Mouse (Mus musculus) intestine, embryonic 16.5 days (tissue): ENCODE data around the gene Rhot1. TPM values are rescaled to one million over a fixed set of nuclear protein-coding genes. Genes with fewer than 3 reads are reported as not detected.
A peak's percentile ranks its signal among the peaks of the same experiment; 100 is the strongest.

Experiments
- ATAC-seq: fragments of 200-750 bp; cut with Nextera tagmentation; 2 replicates; pipeline ENCODE4 v1.8.0; 2017; ENCODE audit warnings: moderate TSS enrichment, moderate library complexity
- H3K27ac ChIP-seq: fragments of 300-500 bp; sonication (generic); 2 replicates; pipeline ENCODE4 v1.5.1; 2014; ENCODE audit warnings: mild to moderate bottlenecking, low read length
- H3K27me3 ChIP-seq: fragments of 300-500 bp; sonication (generic); replicated peaks from 2 replicates; pipeline ENCODE4 v1.6.1; 2014; ENCODE audit warnings: low read length, control low read depth, mixed read lengths; ENCODE audit not compliant: control insufficient read depth, insufficient read depth
- H3K36me3 ChIP-seq: fragments of 300-500 bp; sonication (generic); 2 replicates; pipeline ENCODE4 v1.6.1; 2014; ENCODE audit warnings: low read length, control low read depth; ENCODE audit not compliant: control insufficient read depth, insufficient read depth
- H3K4me1 ChIP-seq: fragments of 300-500 bp; sonication (generic); 2 replicates; pipeline ENCODE4 v1.6.1; 2014; ENCODE audit warnings: low read length, control low read depth, mixed read lengths; ENCODE audit not compliant: control insufficient read depth, insufficient read depth
- H3K4me2 ChIP-seq: fragments of 300-500 bp; sonication (generic); 2 replicates; pipeline ENCODE4 v1.6.1; 2014; ENCODE audit warnings: low read depth, low read length, control low read depth
- H3K4me3 ChIP-seq: fragments of 300-500 bp; sonication (generic); 2 replicates; pipeline ENCODE4 v1.5.1; 2014; ENCODE audit warnings: mild to moderate bottlenecking, low read length
- H3K9ac ChIP-seq: fragments of 300-500 bp; sonication (generic); 2 replicates; pipeline ENCODE4 v1.6.1; 2014; ENCODE audit warnings: low read depth, low read length
- H3K9me3 ChIP-seq: fragments of 300-500 bp; sonication (generic); 2 replicates; pipeline ENCODE4 v1.6.1; 2016; ENCODE audit warnings: low read length, control low read depth; ENCODE audit not compliant: control insufficient read depth
- WGBS: fragments of 180-500 bp; shearing (Covaris S2); extraction: QIAGEN DNeasy Blood & Tissue Kit; methylation state at CpG from one replicate; pipeline ENCODE4 v1.1.7; 2014; 5-methylcytosine and 5-hydroxymethylcytosine counted together
- polyA plus RNA-seq: library from polyadenylated mRNA; unstranded; fragments of >200 nt; fragmentation: Nextera tagmentation; extraction: Ambion mirVana; gene quantifications from 2 replicates; pipeline ENCODE4 v1.2.1, GENCODE M21; 2015

Rhot1 gene
- polyA plus RNA-seq, 1 experiment from 2014 or later = 38.0 TPM

DNA sequence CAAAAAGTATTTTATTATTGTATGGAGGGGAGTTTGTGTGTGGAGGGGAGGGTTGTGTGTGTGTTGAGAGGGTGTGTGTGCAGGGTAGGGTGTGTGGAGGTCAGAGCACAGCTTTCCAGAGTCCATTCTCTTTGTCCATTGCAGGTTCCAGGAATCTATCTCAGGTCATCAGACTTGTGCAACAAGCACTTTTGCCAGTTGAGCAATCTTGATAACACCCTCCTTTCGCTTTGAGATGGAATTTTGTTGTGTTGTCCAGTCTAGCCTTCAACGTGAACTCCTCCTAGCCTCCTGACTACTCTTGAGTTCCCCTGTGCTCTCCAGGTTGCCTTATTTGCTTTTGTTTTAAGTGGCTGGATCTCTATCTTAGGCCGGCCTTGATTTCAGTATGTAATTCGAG, 18.5 kb upstream of the Rhot1 start:
- no peak overlapping the region for H3K9ac ChIP-seq
- H3K4me3 ChIP-seq = no peak overlapping the region
- ATAC-seq = no peak
- peaks cover 10% of the 10 kb centered on the region; the same call in 1 of the 2 replicates for H3K36me3 ChIP-seq
- no peaks in the 10 kb centered on the region for H3K4me1 ChIP-seq
- H3K27me3 ChIP-seq = no peaks in the 10 kb centered on the region
- H3K27ac ChIP-seq = no peak overlapping the region
- 60% methylated on average over 4 of the region's 4 CpGs for WGBS
- no peak overlapping the region for H3K4me2 ChIP-seq
- H3K9me3 ChIP-seq = no peaks in the 10 kb centered on the region

DNA sequence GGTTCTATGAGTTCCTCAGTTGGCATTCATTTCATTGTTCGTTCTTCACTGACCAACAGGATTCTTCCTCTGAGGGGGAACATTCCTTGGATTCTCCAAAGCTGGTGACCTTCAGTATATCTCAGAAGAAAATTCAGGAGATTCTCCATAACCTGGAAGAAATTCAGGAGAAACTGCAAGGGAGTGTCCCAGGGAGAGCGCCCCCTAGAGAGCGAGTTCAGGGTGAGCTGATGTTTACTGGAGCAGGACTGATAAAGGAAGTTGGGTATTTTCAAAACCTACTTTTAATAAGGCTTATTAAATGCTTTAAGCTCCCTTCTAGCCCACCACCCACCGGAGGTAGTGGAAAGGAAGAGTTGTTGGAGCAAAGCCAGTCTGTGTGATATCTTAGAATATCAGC, 15.0 kb upstream of the Rhot1 start:
- ATAC-seq = no peak

DNA sequence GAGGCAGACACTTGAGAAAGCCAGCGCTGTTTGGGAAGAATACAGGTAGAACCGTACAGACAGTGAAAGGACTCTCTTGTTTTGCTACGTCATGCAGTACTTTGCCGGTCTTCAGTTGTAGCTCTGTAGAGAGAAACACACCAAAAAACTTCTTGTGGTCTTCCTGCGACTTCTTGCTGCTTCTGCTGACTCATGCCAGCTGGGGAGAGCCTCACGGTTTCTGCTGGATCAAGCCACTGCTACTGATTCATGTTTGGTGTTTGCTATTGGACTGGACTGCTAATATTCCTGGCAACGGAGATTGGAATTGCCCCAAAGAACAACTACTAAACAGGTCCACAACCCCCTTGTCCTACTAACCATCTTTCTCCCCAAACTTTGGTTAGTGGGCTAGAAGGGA, 12.5 kb upstream of the Rhot1 start:
- Histone ChIP-seq H3K4me3 (no peak overlapping the region), H3K27me3 (no peaks in the 10 kb centered on the region), H3K4me2 (no peak overlapping the region), H3K9ac (no peak overlapping the region), H3K27ac (no peak overlapping the region), H3K9me3 (no peaks in the 10 kb centered on the region), H3K36me3 (peaks cover 16% of the 10 kb centered on the region), H3K4me1 (no peaks in the 10 kb centered on the region)
- no peak for ATAC-seq
- 86% methylated on average over 7 of the region's 7 CpGs for WGBS

More for the DNA sequence above, 15.0 kb upstream of the Rhot1 start:
- 67% methylated on average over 4 of the region's 4 CpGs for WGBS
- H3K4me1 ChIP-seq = no peaks in the 10 kb centered on the region
- H3K9ac ChIP-seq = no peak overlapping the region
- no peaks in the 10 kb centered on the region for H3K27me3 ChIP-seq
- H3K36me3 ChIP-seq = peaks cover 14% of the 10 kb centered on the region
- no peak overlapping the region for H3K27ac ChIP-seq
- no peaks in the 10 kb centered on the region for H3K9me3 ChIP-seq
- no peak overlapping the region for H3K4me3 ChIP-seq
- H3K4me2 ChIP-seq = no peak overlapping the region

DNA sequence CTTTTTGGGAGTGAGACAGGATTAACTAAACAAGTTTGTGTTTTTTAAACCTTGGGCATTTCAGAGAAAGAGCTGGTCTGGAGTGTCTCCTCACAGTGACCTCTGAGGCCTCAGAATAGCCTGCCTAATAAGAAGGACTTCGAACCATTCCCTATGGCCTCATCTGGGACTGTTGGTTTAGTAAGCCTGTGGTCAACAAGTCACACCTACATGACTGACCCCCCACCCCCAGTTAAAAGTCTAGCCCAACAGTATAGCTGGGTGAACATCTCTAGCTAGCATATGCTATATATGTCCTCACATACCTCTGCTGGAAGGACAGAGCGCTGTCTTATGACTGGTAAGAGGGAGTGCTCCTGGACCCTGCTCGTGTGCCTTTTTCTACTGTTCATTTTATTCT, 9.5 kb upstream of the Rhot1 start:
- no peak overlapping the region for H3K4me3 ChIP-seq
- H3K36me3 ChIP-seq = peaks cover 13% of the 10 kb centered on the region
- H3K4me2 ChIP-seq = no peak overlapping the region
- no peaks in the 10 kb centered on the region for H3K9me3 ChIP-seq
- H3K4me1 ChIP-seq = no peaks in the 10 kb centered on the region
- ATAC-seq = no peak
- no peak overlapping the region for H3K9ac ChIP-seq
- H3K27ac ChIP-seq = no peak overlapping the region
- 92% methylated on average over 3 of the region's 3 CpGs for WGBS
- no peaks in the 10 kb centered on the region for H3K27me3 ChIP-seq

DNA sequence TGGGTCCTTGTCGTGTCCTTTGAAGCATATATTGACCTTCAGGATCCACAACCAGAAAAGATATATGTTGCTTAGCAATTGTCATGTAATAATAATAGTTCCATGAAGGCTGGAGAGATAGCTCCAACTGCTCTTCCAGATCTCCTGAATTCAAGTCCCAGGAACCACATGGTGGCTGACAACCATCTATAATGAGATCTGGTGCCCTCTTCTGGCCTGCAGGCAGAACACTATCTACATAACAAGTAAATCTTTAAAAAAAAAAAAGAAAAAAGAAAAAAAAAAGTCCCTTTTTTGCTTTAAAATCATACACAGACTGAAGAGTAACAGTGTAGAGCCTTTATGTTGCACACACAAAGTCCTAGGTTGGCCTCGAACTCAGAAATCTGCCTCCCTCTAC, 9.0 kb upstream of the Rhot1 start:
- H3K4me2 ChIP-seq = no peak overlapping the region
- H3K36me3 ChIP-seq = peaks cover 8% of the 10 kb centered on the region
- ATAC-seq = no peak
- no peak overlapping the region for H3K4me3 ChIP-seq
- no peaks in the 10 kb centered on the region for H3K9me3 ChIP-seq
- 96% methylated on average over 2 of the region's 2 CpGs for WGBS
- no peaks in the 10 kb centered on the region for H3K4me1 ChIP-seq
- H3K9ac ChIP-seq = no peak overlapping the region
- H3K27me3 ChIP-seq = no peaks in the 10 kb centered on the region
- H3K27ac ChIP-seq = no peak overlapping the region

DNA sequence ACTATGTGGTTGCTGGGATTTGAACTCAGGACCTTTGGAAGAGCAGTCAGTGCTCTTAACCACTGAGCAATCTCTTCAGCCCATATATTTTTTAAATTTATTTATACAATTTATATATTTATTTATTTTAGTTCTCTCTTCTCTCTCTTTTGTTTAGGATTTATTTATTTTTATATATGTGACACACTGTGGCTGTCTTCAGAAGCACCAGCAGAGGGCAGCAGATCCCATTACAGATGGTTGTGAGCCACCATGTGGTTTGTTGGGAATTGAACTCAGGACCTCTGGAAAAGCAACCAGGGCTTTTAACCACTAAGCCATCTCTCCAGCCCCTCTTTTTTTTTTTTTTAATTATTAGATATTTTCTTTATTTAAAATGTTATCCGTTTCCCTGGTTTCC, 8.5 kb upstream of the Rhot1 start:
- H3K27ac ChIP-seq = no peak overlapping the region
- no peaks in the 10 kb centered on the region for H3K27me3 ChIP-seq
- H3K9ac ChIP-seq = no peak overlapping the region
- H3K4me3 ChIP-seq = no peak overlapping the region
- no peaks in the 10 kb centered on the region for H3K4me1 ChIP-seq
- no peak overlapping the region for H3K4me2 ChIP-seq
- 79% methylated on average over 1 of the region's 1 CpGs for WGBS
- no peak for ATAC-seq
- H3K36me3 ChIP-seq = peaks cover 6% of the 10 kb centered on the region; the same call in 1 of the 2 replicates
- H3K9me3 ChIP-seq = no peaks in the 10 kb centered on the region

DNA sequence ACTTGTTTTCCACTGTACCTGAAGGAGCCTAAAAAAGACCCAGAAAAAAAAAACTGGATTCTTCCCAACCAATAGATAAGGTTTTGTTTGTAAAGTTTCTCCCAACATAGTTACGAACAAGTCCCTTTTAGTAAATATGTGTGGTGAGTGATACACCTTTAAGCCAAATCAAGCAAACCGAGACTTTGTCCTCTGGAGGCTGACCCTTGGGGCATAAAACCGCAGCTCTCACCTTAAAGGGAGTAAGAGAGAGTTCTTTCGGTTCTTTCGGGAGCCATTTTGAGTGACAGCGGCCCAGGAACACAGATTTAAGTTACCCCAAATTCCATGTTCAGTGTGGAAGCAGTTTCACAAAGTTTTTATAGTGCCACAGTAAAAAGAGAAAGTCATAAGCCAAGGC, 6.5 kb upstream of the Rhot1 start:
- no peak overlapping the region for H3K4me2 ChIP-seq
- no peak overlapping the region for H3K4me3 ChIP-seq
- no peaks in the 10 kb centered on the region for H3K9me3 ChIP-seq
- H3K4me1 ChIP-seq = no peaks in the 10 kb centered on the region
- no peak for ATAC-seq
- no peaks in the 10 kb centered on the region for H3K27me3 ChIP-seq
- H3K36me3 ChIP-seq = peaks cover 6% of the 10 kb centered on the region; the same call in 1 of the 2 replicates
- H3K27ac ChIP-seq = no peak overlapping the region
- WGBS = 76% methylated on average over 6 of the region's 6 CpGs
- H3K9ac ChIP-seq = no peak overlapping the region

DNA sequence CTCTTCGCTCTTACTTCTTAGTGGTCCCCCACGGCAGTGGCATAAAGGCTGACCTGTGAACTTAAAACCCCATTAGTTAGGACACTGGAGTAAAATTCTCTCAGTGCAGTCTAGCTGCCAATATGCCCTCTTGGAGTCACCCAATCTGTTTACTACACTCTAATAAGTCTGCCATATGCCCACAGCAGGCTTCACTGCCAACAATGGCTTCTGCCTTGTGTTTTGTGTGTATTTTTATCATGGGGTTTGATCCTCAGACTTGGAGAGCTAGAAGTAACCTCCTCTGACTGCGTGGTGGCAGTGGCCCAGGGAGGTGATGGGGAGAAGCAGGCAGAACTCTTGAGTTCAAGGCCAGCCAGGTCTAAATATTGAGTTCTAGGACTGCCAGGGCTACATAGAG, 4.8 kb upstream of the Rhot1 start:
- Histone ChIP-seq H3K9ac (no peak overlapping the region), H3K4me1 (no peaks in the 10 kb centered on the region), H3K4me3 (no peak overlapping the region), H3K27me3 (no peaks in the 10 kb centered on the region), H3K4me2 (no peak overlapping the region), H3K36me3 (no peaks in the 10 kb centered on the region), H3K9me3 (no peaks in the 10 kb centered on the region), H3K27ac (no peak overlapping the region)
- ATAC-seq = no peak
- 71% methylated on average over 3 of the region's 3 CpGs for WGBS

DNA sequence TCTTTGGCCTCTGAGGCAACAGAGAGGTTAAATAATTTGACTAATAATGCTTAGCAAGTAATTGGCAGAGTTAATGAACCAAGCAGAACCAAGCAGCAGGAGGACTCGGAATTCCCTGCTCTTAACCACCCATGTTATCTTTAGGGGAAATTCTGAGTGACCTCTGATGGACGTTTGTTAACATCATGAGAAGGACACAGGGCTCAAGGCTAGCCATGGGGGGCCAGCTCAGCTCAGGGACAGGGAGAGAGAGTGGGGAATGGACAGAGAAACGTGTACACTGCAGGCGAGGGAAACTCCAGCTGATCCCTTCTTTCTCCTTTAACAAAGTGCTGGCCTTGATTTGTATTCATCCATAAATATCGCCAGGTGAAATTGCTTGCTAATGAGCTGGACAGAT, 3.9 kb upstream of the Rhot1 start:
- no peak overlapping the region for H3K9ac ChIP-seq
- H3K27ac ChIP-seq = no peak overlapping the region
- H3K4me2 ChIP-seq = no peak overlapping the region
- peaks cover under 1% of the 10 kb centered on the region; the same call in 1 of the 2 replicates for H3K4me1 ChIP-seq
- no peaks in the 10 kb centered on the region for H3K9me3 ChIP-seq
- ATAC-seq = no peak
- H3K36me3 ChIP-seq = no peaks in the 10 kb centered on the region
- 61% methylated on average over 5 of the region's 5 CpGs for WGBS
- H3K27me3 ChIP-seq = no peaks in the 10 kb centered on the region
- no peak overlapping the region for H3K4me3 ChIP-seq

DNA sequence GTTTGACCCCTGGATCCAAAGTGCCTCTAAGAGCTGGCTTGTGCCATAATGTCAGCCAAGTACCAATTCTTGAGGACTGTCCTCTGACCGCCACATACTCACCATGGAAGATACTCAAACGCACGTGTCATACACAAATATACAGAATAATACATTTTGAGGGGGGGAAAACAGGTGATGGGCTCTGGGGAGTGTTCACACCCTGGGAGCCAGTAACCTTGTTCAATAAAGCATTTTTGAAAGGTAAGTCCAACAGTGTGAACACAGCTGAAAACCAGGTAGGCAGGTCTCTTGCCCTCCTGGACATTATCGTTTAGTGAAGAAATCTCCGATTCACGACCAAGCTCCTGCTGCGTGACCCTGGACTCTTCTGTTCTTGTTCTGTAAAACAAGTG, 357 bp upstream of the Rhot1 start:
- Histone ChIP-seq H3K9me3 (no peaks in the 10 kb centered on the region), H3K4me2 (no peak overlapping the region), H3K9ac (no peak overlapping the region; the same call in 1 of the 2 replicates), H3K4me3 (peak overlapping the region; percentile 94), H3K36me3 (no peaks in the 10 kb centered on the region), H3K27ac (no peak overlapping the region), H3K4me1 (peaks cover 7% of the 10 kb centered on the region), H3K27me3 (no peaks in the 10 kb centered on the region)
- ATAC-seq = peak; percentile 16; the same call in 1 of the 2 replicates
- 38% methylated on average over 7 of the region's 7 CpGs for WGBS
